Mouse (Mus musculus) C2C12 (cell line): Measurements from ENCODE around the gene Wdr18. TPM values are rescaled to one million over a fixed set of nuclear protein-coding genes. Genes with fewer than 3 reads are reported as not detected.
"Not testable (repeated sequence)": the region's sequence is repeated elsewhere in the genome, so short reads cannot be mapped to it uniquely, and the experiment has no call there.

ENCODE experiments used
- H3K27me3 ChIP-seq: one replicate; pipeline ENCODE4 v1.6.1; 2011; ENCODE audit not compliant: control insufficient read depth, insufficient read depth, insufficient read length
- H3K36me3 ChIP-seq: one replicate; pipeline ENCODE4 v1.6.1; 2011; ENCODE audit not compliant: control insufficient read depth, insufficient read depth
- H3K4me3 ChIP-seq: one replicate; pipeline ENCODE4 v1.5.1; 2011; ENCODE audit warnings: mild to moderate bottlenecking, control low read depth; ENCODE audit not compliant: poor library complexity, insufficient read depth, severe bottlenecking
- H3K79me2 ChIP-seq: one replicate; pipeline ENCODE4 v1.6.1; 2011; ENCODE audit not compliant: control insufficient read depth, insufficient read depth
- H3K79me3 ChIP-seq: one replicate; pipeline ENCODE4 v1.6.1; 2011; ENCODE audit warnings: low read depth, control low read depth
- H3ac ChIP-seq: one replicate; pipeline ENCODE3; 2011; ENCODE audit warnings: low read depth; ENCODE audit not compliant: control insufficient read depth, insufficient read length
- CEBPB ChIP-seq: IDR thresholded peaks from one replicate; pipeline ENCODE4 v1.6.1; 2011; ENCODE audit warnings: low read depth, mild to moderate bottlenecking, control low read depth, moderate library complexity
- CTCF ChIP-seq: IDR thresholded peaks from one replicate; pipeline ENCODE4 v1.5.1; 2011; ENCODE audit not compliant: control insufficient read depth, insufficient read depth, insufficient read length
- FOSL1 ChIP-seq: IDR thresholded peaks from one replicate; pipeline ENCODE4 v1.8.0; 2011; ENCODE audit warnings: mild to moderate bottlenecking, low read length; ENCODE audit not compliant: poor library complexity, insufficient read depth, severe bottlenecking
- MAX ChIP-seq: IDR thresholded peaks from one replicate; pipeline ENCODE4 v1.6.1; 2011; ENCODE audit warnings: mild to moderate bottlenecking, control low read depth
- MYOD1 ChIP-seq: IDR thresholded peaks from one replicate; pipeline ENCODE4 v1.6.1; 2011; ENCODE audit warnings: low read depth; ENCODE audit not compliant: control insufficient read depth, insufficient read length
- MYOG ChIP-seq: IDR thresholded peaks from one replicate; pipeline ENCODE4 v1.6.1; 2011; ENCODE audit not compliant: control insufficient read depth, insufficient read length; ENCODE audit errors: extremely low read depth
- USF1 ChIP-seq: IDR thresholded peaks from one replicate; pipeline ENCODE4 v1.6.1; 2011; ENCODE audit warnings: low read depth, mild to moderate bottlenecking, control low read depth, moderate library complexity
- polyA plus RNA-seq: library from polyadenylated mRNA; unstranded; fragments of >200 nt; fragmentation: generic; extraction: Trizol; gene quantifications from one replicate; pipeline ENCODE4 v1.2.1, GENCODE M21; 2012; ENCODE audit warnings: missing spikeins

Wdr18 gene
- polyA plus RNA-seq, 1 experiment = 48.6 TPM

- H3K4me3 ChIP-seq = no peak overlapping the region
- H3K36me3 ChIP-seq = no peaks in the 10 kb centered on the region
- no peaks in the 10 kb centered on the region for H3K79me2 ChIP-seq
- H3K79me3 ChIP-seq = no peaks in the 10 kb centered on the region
- H3K27me3 ChIP-seq = no peaks in the 10 kb centered on the region
- TF ChIP-seq FOSL1 = peak; percentile 61
- peak; percentile 79 for TF ChIP-seq MYOD1
- no peak for TF ChIP-seq MAX
- TF ChIP-seq CTCF = no peak
- TF ChIP-seq USF1 = no peak
- no peak for TF ChIP-seq MYOG
- H3ac ChIP-seq = no peak overlapping the region
Observed at GRCm38 (mm10) chr10:79950661-79951060, 9.3 kb upstream of the Wdr18 start.

- Histone ChIP-seq H3K36me3 (no peaks in the 10 kb centered on the region), H3K4me3 (no peak overlapping the region), H3K79me2 (no peaks in the 10 kb centered on the region), H3K27me3 (no peaks in the 10 kb centered on the region), H3ac (no peak overlapping the region), H3K79me3 (no peaks in the 10 kb centered on the region)
- TF ChIP-seq CTCF (peak; percentile 73), MYOD1 (no peak)
Observed at GRCm38 (mm10) chr10:79953946-79954345, 6.0 kb upstream of the Wdr18 start.

- H3K27me3 ChIP-seq = no peaks in the 10 kb centered on the region
- TF ChIP-seq MAX (no peak), CTCF (no peak), FOSL1 (no peak), MYOD1 (no peak), USF1 (no peak), MYOG (no peak), CEBPB (no peak)
- H3K79me2 ChIP-seq = peaks cover 8% of the 10 kb centered on the region
- no peak overlapping the region for H3K4me3 ChIP-seq
- no peak overlapping the region for H3ac ChIP-seq
- H3K36me3 ChIP-seq = no peaks in the 10 kb centered on the region
- H3K79me3 ChIP-seq = peaks cover 7% of the 10 kb centered on the region
Observed at GRCm38 (mm10) chr10:79955691-79956090, 4.3 kb upstream of the Wdr18 start.

GRCm38 (mm10) chr10:79956643-79957154 lies 3.3 kb upstream of the Wdr18 start:
- peaks cover 18% of the 10 kb centered on the region for H3K79me2 ChIP-seq
- H3K79me3 ChIP-seq = peaks cover 16% of the 10 kb centered on the region
- peaks cover 7% of the 10 kb centered on the region for H3K36me3 ChIP-seq
- TF ChIP-seq CEBPB (no peak), USF1 (no peak), CTCF (no peak), FOSL1 (no peak), MYOG (no peak), MYOD1 (no peak), MAX (no peak)
- no peak overlapping the region for H3ac ChIP-seq
- H3K27me3 ChIP-seq = no peaks in the 10 kb centered on the region
- no peak overlapping the region for H3K4me3 ChIP-seq

GRCm38 (mm10) chr10:79958140-79958816 lies 1.7 kb upstream of the Wdr18 start:
- no peak overlapping the region for H3K4me3 ChIP-seq

GRCm38 (mm10) chr10:79959412-79959811 lies 540 bp upstream of the Wdr18 start:
- Histone ChIP-seq H3K79me3 (peaks cover 20% of the 10 kb centered on the region), H3K79me2 (peaks cover 32% of the 10 kb centered on the region), H3K36me3 (peaks cover 27% of the 10 kb centered on the region)
- H3ac ChIP-seq, H3K27me3 ChIP-seq, H3K4me3 ChIP-seq: not testable (repeated sequence)

More at GRCm38 (mm10) chr10:79958140-79958816, 1.7 kb upstream of the Wdr18 start:
- H3ac ChIP-seq = no peak overlapping the region
- H3K79me3 ChIP-seq = peaks cover 20% of the 10 kb centered on the region
- peaks cover 32% of the 10 kb centered on the region for H3K79me2 ChIP-seq
- peaks cover 22% of the 10 kb centered on the region for H3K36me3 ChIP-seq
- no peak for TF ChIP-seq USF1
- peak; percentile 97 for TF ChIP-seq CTCF
- no peaks in the 10 kb centered on the region for H3K27me3 ChIP-seq
